Mouse (Mus musculus): ENCODE data around the gene Eef1akmt2.

- TF ChIP-seq GATA1 (IDR thresholded peaks at IDR 0.05; ENCODE audit: borderline replicate concordance, low read length) (no peak), FLI1 (IDR thresholded peaks at IDR 0.05; ENCODE audit: low read length) (no peak)
These were observed 50.4 kb downstream of the Eef1akmt2 start for GRCm38 (mm10) chr7:132802066-132802465.

Measured in megakaryocyte, embryonic 14.5 days (primary cell).